Mouse (Mus musculus) hindbrain, postnatal 0 days (tissue): ENCODE results near the gene Nsl1. TPM values are rescaled to one million over a fixed set of nuclear protein-coding genes. Genes with fewer than 3 reads are reported as not detected.
A peak's percentile ranks its signal among the peaks of the same experiment; 100 is the strongest.

Source experiments
- ATAC-seq: fragments of 200-750 bp; cut with Nextera tagmentation; 2 replicates; pipeline ENCODE4 v1.8.0; 2017; ENCODE audit warnings: mild to moderate bottlenecking, moderate TSS enrichment, moderate library complexity
- DNase-seq: peaks from one replicate; pipeline ENCODE4 v3.0.0-alpha.2; 2015; ENCODE audit warnings: low spot score
- H3K27ac ChIP-seq: fragments of 300-500 bp; sonication (generic); 2 replicates; pipeline ENCODE4 v1.5.1; 2014; ENCODE audit warnings: mild to moderate bottlenecking
- H3K27me3 ChIP-seq: fragments of 300-500 bp; sonication (generic); 2 replicates; pipeline ENCODE4 v1.6.1; 2014; ENCODE audit warnings: low read length, mixed read lengths; ENCODE audit not compliant: insufficient read depth
- H3K36me3 ChIP-seq: fragments of 300-500 bp; sonication (generic); 2 replicates; pipeline ENCODE4 v1.6.1; 2014; ENCODE audit warnings: low read length, mixed read lengths; ENCODE audit not compliant: insufficient read depth
- H3K4me1 ChIP-seq: fragments of 300-500 bp; sonication (generic); 2 replicates; pipeline ENCODE4 v1.6.1; 2014; ENCODE audit warnings: antibody characterized with exemption, low read length, mixed read lengths; ENCODE audit not compliant: insufficient read depth
- H3K4me2 ChIP-seq: fragments of 300-500 bp; sonication (generic); 2 replicates; pipeline ENCODE4 v1.6.1; 2014; ENCODE audit warnings: low read depth, mild to moderate bottlenecking, low read length, moderate library complexity, mixed read lengths
- H3K4me3 ChIP-seq: fragments of 300-500 bp; sonication (generic); 2 replicates; pipeline ENCODE4 v1.5.1; 2014; ENCODE audit warnings: low read length
- H3K9ac ChIP-seq: fragments of 300-500 bp; sonication (generic); replicated peaks from 2 replicates; pipeline ENCODE4 v1.6.1; 2014; ENCODE audit warnings: mild to moderate bottlenecking, low read length, moderate library complexity, mixed read lengths
- H3K9me3 ChIP-seq: fragments of 300-500 bp; sonication (generic); 2 replicates; pipeline ENCODE4 v1.6.1; 2016; ENCODE audit warnings: low read length, mixed read lengths
- CTCF ChIP-seq: IDR thresholded peaks from 2 replicates; pipeline ENCODE4 v1.5.1; 2016; ENCODE audit warnings: antibody characterized with exemption, control low read depth, low read depth
- WGBS: fragments of 180-500 bp; shearing (Covaris S2); extraction: QIAGEN DNeasy Blood & Tissue Kit; methylation state at CpG from one replicate; pipeline ENCODE4 v1.1.7; 2014; 5-methylcytosine and 5-hydroxymethylcytosine counted together
- polyA plus RNA-seq: library from polyadenylated mRNA; unstranded; fragments of >200 nt; fragmentation: Nextera tagmentation; extraction: Ambion mirVana; gene quantifications from 2 replicates; pipeline ENCODE4 v1.2.1, GENCODE M21; 2015
- total RNA-seq: library from RNA; depleted of rRNA; stranded (reverse); fragments of >200 nt; gene quantifications from 2 replicates; pipeline ENCODE4 v1.2.3, GENCODE M21; 2014

Gene Nsl1
- total and polyA plus RNA-seq, 2 experiments from 2014 or later, result 1.2 to 3.2 TPM

DNA sequence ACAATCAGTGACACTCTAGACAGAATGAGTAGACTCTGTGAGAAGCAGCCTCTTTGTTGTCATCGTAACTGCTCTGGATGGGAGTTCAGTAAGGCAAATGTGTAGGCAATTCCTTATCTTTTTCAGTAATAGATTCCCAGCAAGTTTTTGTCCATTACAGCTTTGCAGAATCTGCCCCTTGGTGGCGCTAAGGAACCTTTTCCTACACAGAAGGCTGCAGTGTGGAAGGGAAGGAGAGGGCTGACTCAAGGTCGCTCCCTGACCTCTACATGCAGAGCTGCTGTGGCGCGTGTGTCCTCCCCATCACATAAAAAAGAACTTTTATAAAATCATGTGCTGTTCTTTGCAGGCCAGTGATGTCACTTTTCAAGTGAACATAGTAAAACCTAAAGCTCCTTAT lies 5.6 kb downstream of the Nsl1 start:
- DNase-seq, result peak; percentile 44
- WGBS, result 76% methylated on average over 5 of the region's 5 CpGs

DNA sequence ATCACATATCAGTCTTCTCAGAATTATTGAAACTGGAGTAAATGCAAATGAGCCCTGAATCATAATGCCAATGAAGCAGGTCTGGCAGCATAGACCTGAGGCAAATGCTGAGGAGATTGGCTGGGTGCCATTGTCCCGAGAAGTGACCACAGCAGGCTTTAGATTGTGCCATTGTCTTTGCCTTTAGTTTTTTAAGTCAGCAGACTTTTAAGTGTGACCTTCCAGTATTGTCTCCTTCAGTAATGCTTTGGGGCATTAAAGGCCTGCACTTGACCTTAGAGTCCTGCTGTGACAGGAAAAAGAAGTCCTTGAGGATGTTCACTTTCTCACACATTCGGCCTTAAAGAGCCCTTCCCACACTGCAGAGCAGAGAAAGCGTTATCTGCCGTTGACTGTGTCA lies 7.4 kb downstream of the Nsl1 start:
- no peaks in the 10 kb centered on the region for H3K9me3 ChIP-seq
- H3K4me1 ChIP-seq, result no peaks in the 10 kb centered on the region
- H3K4me3 ChIP-seq, result no peak overlapping the region
- TF ChIP-seq CTCF, result no peak
- WGBS, result 78% methylated on average over 4 of the region's 4 CpGs
- H3K4me2 ChIP-seq, result no peak overlapping the region
- H3K9ac ChIP-seq, result no peak overlapping the region
- DNase-seq (no peak), ATAC-seq (no peak)
- 0 out of 2 replicates have a peak, but pooled peaks cover 6% of the 10 kb centered on the region for H3K36me3 ChIP-seq
- no peaks in the 10 kb centered on the region for H3K27me3 ChIP-seq
- no peak overlapping the region for H3K27ac ChIP-seq

More for the DNA sequence above, 5.6 kb downstream of the Nsl1 start:
- no peak for ATAC-seq
- H3K4me3 ChIP-seq, result no peak overlapping the region
- H3K9ac ChIP-seq, result no peak overlapping the region
- H3K27me3 ChIP-seq, result no peaks in the 10 kb centered on the region
- H3K4me1 ChIP-seq, result no peaks in the 10 kb centered on the region
- H3K36me3 ChIP-seq, result 0 out of 2 replicates have a peak, but pooled peaks cover 6% of the 10 kb centered on the region
- H3K4me2 ChIP-seq, result no peak overlapping the region
- no peak overlapping the region for H3K27ac ChIP-seq
- TF ChIP-seq CTCF, result peak; percentile 49
- no peaks in the 10 kb centered on the region for H3K9me3 ChIP-seq

DNA sequence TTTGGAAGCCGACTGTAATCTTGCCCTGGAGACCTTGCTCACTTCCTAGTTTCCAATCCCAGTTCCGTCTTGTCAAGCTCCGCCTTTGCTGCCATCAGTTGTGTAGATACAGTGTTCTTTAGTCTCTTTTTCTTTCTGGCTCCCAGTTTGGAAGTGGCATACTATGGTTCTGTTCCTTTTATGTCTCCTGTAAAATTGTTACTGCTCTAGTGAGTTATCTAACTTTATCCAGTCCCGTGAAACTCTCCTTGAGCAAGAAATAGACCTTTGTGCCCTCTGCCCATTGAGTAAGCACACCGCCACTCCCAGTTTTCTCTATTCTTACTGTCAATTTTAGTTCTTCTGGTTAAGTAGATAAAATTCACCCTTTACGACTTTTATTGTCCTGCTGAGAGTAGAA lies 8.8 kb downstream of the Nsl1 start:
- Histone ChIP-seq H3K9me3 (no peaks in the 10 kb centered on the region), H3K27ac (no peak overlapping the region), H3K9ac (no peak overlapping the region), H3K27me3 (no peaks in the 10 kb centered on the region), H3K36me3 (0 out of 2 replicates have a peak, but pooled peaks cover 6% of the 10 kb centered on the region), H3K4me1 (no peaks in the 10 kb centered on the region), H3K4me2 (no peak overlapping the region), H3K4me3 (no peak overlapping the region)
- WGBS, result 89% methylated on average over 6 of the region's 6 CpGs
- ATAC-seq (no peak), DNase-seq (no peak)
- TF ChIP-seq CTCF, result no peak

DNA sequence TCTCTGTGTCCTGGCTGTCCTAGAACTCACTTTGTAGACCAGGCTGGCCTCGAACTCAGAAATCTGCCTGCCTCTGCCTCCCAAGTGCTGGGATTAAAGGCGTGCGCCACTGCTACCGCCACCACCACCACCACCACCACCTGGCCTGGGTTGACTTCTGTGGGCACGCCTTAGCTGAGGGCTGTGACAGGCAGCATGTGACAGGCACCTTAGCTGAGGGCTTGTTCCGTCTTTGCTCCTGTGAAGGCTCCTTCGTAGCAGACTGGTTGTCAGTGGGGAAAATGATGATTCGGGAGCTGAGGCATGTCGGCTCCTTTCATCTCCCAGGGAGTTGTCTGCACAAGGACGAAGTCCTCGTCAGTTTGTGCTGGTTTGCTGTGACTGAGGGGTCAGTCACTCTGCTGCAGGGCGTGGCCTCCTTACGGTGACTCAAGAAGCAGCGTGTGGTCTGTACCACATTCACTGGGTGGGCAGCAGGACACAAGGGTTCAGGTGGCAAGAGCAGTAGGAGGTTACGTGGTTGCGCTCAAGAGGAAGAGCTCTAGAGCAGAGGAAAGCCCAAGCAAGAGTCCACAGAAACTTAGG lies 9.6 kb downstream of the Nsl1 start:
- Histone ChIP-seq H3K9ac (no peak overlapping the region), H3K4me2 (no peak overlapping the region), H3K27me3 (no peaks in the 10 kb centered on the region), H3K4me1 (no peaks in the 10 kb centered on the region), H3K27ac (no peak overlapping the region), H3K36me3 (0 out of 2 replicates have a peak, but pooled peaks cover 6% of the 10 kb centered on the region), H3K9me3 (no peaks in the 10 kb centered on the region), H3K4me3 (no peak overlapping the region)
- 87% methylated on average over 16 of the region's 16 CpGs for whole genome bisulfite sequencing
- ATAC-seq, result no peak
- no peak for TF ChIP-seq CTCF
- no peak for DNase-seq

DNA sequence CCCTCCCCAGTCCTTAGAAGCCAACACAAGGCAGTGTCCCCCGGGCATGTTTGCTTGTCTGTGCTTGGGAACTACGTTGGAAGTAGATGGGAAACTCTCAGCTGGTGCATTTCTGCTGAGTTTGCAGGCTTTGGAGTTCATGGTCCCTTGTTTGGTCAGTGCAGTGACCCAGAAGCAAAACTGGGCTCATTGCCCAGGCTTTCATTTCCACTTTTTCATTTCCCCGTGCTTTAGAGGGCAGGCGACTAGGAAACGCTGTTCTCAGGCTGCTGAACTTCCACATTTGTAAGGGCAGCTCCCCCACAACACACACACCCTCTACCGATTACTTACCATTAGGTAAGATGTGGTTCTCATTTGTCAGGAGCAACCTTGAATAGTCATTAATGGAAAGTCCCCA lies 10.2 kb downstream of the Nsl1 start:
- WGBS, result 51% methylated on average over 6 of the region's 6 CpGs

DNA sequence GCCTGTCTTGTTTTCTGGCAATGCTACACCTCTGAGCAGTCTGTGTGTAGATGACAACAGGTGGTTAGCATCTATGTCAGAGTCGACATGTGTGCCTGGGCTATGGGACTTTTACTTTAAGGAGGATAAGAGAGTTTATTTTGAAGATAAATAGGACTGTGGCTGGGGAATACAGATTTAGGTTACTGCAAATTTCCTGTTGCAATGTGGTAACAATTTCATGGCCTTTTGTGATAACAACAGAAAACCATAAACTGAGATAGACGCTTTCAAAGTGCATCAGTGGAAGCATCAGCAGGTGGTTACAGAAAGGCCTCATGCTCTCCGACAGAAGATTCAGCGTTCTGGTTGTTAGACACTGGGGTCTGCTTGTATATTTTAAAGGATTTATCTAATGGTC lies 10.7 kb downstream of the Nsl1 start:
- Histone ChIP-seq H3K4me1 (no peaks in the 10 kb centered on the region), H3K36me3 (0 out of 2 replicates have a peak, but pooled peaks cover 6% of the 10 kb centered on the region), H3K9ac (no peak overlapping the region), H3K4me3 (no peak overlapping the region), H3K27me3 (no peaks in the 10 kb centered on the region), H3K27ac (no peak overlapping the region), H3K9me3 (no peaks in the 10 kb centered on the region), H3K4me2 (no peak overlapping the region)
- ATAC-seq, result no peak
- TF ChIP-seq CTCF, result no peak
- WGBS, result 93% methylated on average over 4 of the region's 4 CpGs
- DNase-seq, result no peak

More for the DNA sequence above, 10.2 kb downstream of the Nsl1 start:
- Histone ChIP-seq H3K4me2 (no peak overlapping the region), H3K27me3 (no peaks in the 10 kb centered on the region), H3K9me3 (no peaks in the 10 kb centered on the region), H3K36me3 (0 out of 2 replicates have a peak, but pooled peaks cover 6% of the 10 kb centered on the region), H3K4me3 (no peak overlapping the region), H3K27ac (no peak overlapping the region), H3K9ac (no peak overlapping the region), H3K4me1 (no peaks in the 10 kb centered on the region)
- DNase-seq (peak; percentile 33), ATAC-seq (no peak)
- TF ChIP-seq CTCF, result no peak

DNA sequence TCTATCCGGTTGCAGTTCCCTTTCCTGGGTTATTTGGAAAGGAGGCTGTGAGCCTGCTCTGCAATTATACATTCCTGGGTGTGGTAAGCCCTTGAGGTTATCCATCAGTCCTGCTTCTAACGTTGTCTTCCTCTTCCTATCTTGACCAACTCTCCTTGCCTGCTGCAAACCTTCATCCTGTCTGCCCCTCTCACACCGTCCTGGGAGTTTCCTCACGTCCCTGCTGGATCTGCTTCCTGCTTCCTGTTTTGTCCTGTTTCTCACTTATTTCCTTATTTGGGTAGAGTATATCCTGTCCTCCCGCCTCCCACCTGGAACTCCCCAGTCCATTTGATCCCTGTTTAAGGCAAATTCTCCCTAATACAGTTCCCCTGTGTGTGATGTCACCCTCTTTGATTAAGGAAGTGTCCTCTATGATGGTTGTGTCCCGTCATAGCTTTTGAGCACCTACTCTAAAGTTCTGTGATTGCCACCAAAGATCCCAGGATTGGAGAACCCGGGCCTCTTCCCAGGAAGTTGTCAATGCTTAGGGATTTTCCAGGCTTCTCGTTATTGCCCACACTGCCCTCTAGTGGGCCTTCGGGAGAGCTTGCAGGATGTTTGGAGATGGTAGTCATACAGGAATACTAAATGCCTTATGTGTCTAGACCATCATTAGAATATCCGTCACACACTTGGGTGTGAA lies 12.5 kb downstream of the Nsl1 start:
- DNase-seq (peak; percentile 82), ATAC-seq (no peak)
- H3K4me3 ChIP-seq, result no peak overlapping the region
- H3K4me1 ChIP-seq, result no peaks in the 10 kb centered on the region
- no peaks in the 10 kb centered on the region for H3K9me3 ChIP-seq
- H3K36me3 ChIP-seq, result 0 out of 2 replicates have a peak, but pooled peaks cover 6% of the 10 kb centered on the region
- WGBS, result 62% methylated on average over 10 of the region's 10 CpGs
- no peak overlapping the region for H3K27ac ChIP-seq
- no peak overlapping the region for H3K4me2 ChIP-seq
- peak; percentile 81 for TF ChIP-seq CTCF
- H3K9ac ChIP-seq, result no peak overlapping the region
- H3K27me3 ChIP-seq, result no peaks in the 10 kb centered on the region
